Mouse (Mus musculus): ENCODE data around the gene Ak1.

- no peak for TF ChIP-seq CTCF (IDR thresholded peaks at IDR 0.05; ENCODE audit: low read depth)
- TF ChIP-seq EP300 (optimal IDR thresholded peaks at IDR 0.05): no peak
Measured at GRCm38 (mm10) chr2:32591249-32591648, 30.3 kb upstream of the Ak1 start.
